Mouse (Mus musculus) midbrain, embryonic 14.5 days (tissue): ENCODE results near the gene Rab33b. TPM values are rescaled to one million over a fixed set of nuclear protein-coding genes. Genes with fewer than 3 reads are reported as not detected.
A peak's percentile ranks its signal among the peaks of the same experiment; 100 is the strongest.
"Not testable (repeated sequence)": the region's sequence is repeated elsewhere in the genome, so short reads cannot be mapped to it uniquely, and the experiment has no call there.

Experiments used
- ATAC-seq: fragments of 200-750 bp; cut with Nextera tagmentation; 2 replicates; pipeline ENCODE4 v1.8.0; 2017; ENCODE audit warnings: moderate number of reproducible peaks, moderate library complexity; ENCODE audit not compliant: low FRiP score, low TSS enrichment
- DNase-seq: peaks from one replicate; pipeline ENCODE4 v3.0.0-alpha.2; 2015
- H3K27ac ChIP-seq: fragments of 300-500 bp; sonication (generic); replicated peaks from 2 replicates; pipeline ENCODE4 v1.5.1; 2014; ENCODE audit warnings: mild to moderate bottlenecking, low read depth, low read length, moderate library complexity
- H3K27me3 ChIP-seq: fragments of 300-500 bp; sonication (generic); 2 replicates; pipeline ENCODE4 v1.6.1; 2014; ENCODE audit warnings: low read length, control low read depth, mixed read lengths; ENCODE audit not compliant: control insufficient read depth, insufficient read depth
- H3K36me3 ChIP-seq: fragments of 300-500 bp; sonication (generic); 2 replicates; pipeline ENCODE4 v1.6.1; 2014; ENCODE audit warnings: low read length, control low read depth; ENCODE audit not compliant: control insufficient read depth, insufficient read depth
- H3K4me1 ChIP-seq: fragments of 300-500 bp; sonication (generic); 2 replicates; pipeline ENCODE4 v1.6.1; 2014; ENCODE audit warnings: mild to moderate bottlenecking, antibody characterized with exemption, low read length, control low read depth; ENCODE audit not compliant: control insufficient read depth, insufficient read depth
- H3K4me2 ChIP-seq: fragments of 300-500 bp; sonication (generic); 2 replicates; pipeline ENCODE4 v1.6.1; 2014; ENCODE audit warnings: mild to moderate bottlenecking, low read length, moderate library complexity
- H3K4me3 ChIP-seq: fragments of 300-500 bp; sonication (generic); replicated peaks from 2 replicates; pipeline ENCODE4 v1.5.1; 2014; ENCODE audit warnings: low read depth, low read length
- H3K9ac ChIP-seq: fragments of 300-500 bp; sonication (generic); replicated peaks from 2 replicates; pipeline ENCODE4 v1.6.1; 2014; ENCODE audit warnings: mild to moderate bottlenecking, low read length, moderate library complexity
- H3K9me3 ChIP-seq: fragments of 300-500 bp; sonication (generic); 2 replicates; pipeline ENCODE4 v1.6.1; 2016; ENCODE audit warnings: low read length, control low read depth, mixed read lengths; ENCODE audit not compliant: control insufficient read depth
- WGBS: fragments of 180-500 bp; shearing (Covaris S2); extraction: QIAGEN DNeasy Blood & Tissue Kit; methylation state at CpG from one replicate; pipeline ENCODE4 v1.1.7; 2014; 5-methylcytosine and 5-hydroxymethylcytosine counted together
- polyA plus RNA-seq: library from polyadenylated mRNA; unstranded; fragments of >200 nt; fragmentation: Nextera tagmentation; extraction: Ambion mirVana; gene quantifications from 2 replicates; pipeline ENCODE4 v1.2.1, GENCODE M21; 2014

Gene Rab33b
- 22.2 and 30.3 TPM in 2 replicates for polyA plus RNA-seq

GRCm38 (mm10) chr3:51483741-51484359, at the start of gene Rab33b:
Gene Rab33b, plus strand, starts transcription at chr3:51483920.
- Histone ChIP-seq H3K27me3 (no peaks in the 10 kb centered on the region), H3K4me3 (peak within 1 kb of the TSS; percentile 75), H3K36me3 (no peaks in the 10 kb centered on the region), H3K9me3 (no peaks in the 10 kb centered on the region), H3K27ac (peak within 1 kb of the TSS; percentile 92), H3K4me2 (peak within 1 kb of the TSS; percentile 88), H3K9ac (peak within 1 kb of the TSS; percentile 82), H3K4me1 (peaks cover 18% of the 10 kb centered on the region)
- peak; percentile 94 for ATAC-seq
- peak; percentile 99 for DNase-seq
- WGBS, result under 1% methylated on average over 68 of the region's 70 CpGs

GRCm38 (mm10) chr3:51434364-51434763, 49.4 kb upstream of the Rab33b start:
- H3K4me3 ChIP-seq, DNase-seq, ATAC-seq, H3K4me1 ChIP-seq, H3K9me3 ChIP-seq, H3K9ac ChIP-seq, H3K4me2 ChIP-seq, H3K27me3 ChIP-seq, H3K27ac ChIP-seq: not testable (repeated sequence)
- WGBS, result 87% methylated on average over 5 of the region's 5 CpGs
- H3K36me3 ChIP-seq, result peaks cover 11% of the 10 kb centered on the region

- H3K4me2 ChIP-seq, result no peak overlapping the region
- no peak overlapping the region for H3K4me3 ChIP-seq
- H3K36me3 ChIP-seq, result peaks cover 11% of the 10 kb centered on the region
- H3K9me3 ChIP-seq, result no peaks in the 10 kb centered on the region
- ATAC-seq (no peak), DNase-seq (no peak)
- no peak overlapping the region for H3K27ac ChIP-seq
- no peak overlapping the region for H3K9ac ChIP-seq
- H3K27me3 ChIP-seq, result no peaks in the 10 kb centered on the region
- no peaks in the 10 kb centered on the region for H3K4me1 ChIP-seq
- 75% methylated on average over 3 of the region's 3 CpGs for WGBS
These were observed 48.7 kb upstream of the Rab33b start for GRCm38 (mm10) chr3:51434871-51435595.

GRCm38 (mm10) chr3:51468530-51468929, 15.2 kb upstream of the Rab33b start:
- DNase-seq (no peak), ATAC-seq (no peak)
- Histone ChIP-seq H3K9me3 (no peaks in the 10 kb centered on the region), H3K9ac (no peak overlapping the region), H3K4me1 (no peaks in the 10 kb centered on the region), H3K36me3 (peaks cover 85% of the 10 kb centered on the region), H3K4me2 (no peak overlapping the region), H3K27ac (no peak overlapping the region), H3K4me3 (no peak overlapping the region), H3K27me3 (no peaks in the 10 kb centered on the region)
- 98% methylated on average over 2 of the region's 2 CpGs for WGBS

GRCm38 (mm10) chr3:51475706-51476105, 8.0 kb upstream of the Rab33b start:
- H3K27me3 ChIP-seq, result no peaks in the 10 kb centered on the region
- no peak overlapping the region for H3K4me2 ChIP-seq
- no peak overlapping the region for H3K4me3 ChIP-seq
- H3K9me3 ChIP-seq, result no peaks in the 10 kb centered on the region
- no peak overlapping the region for H3K9ac ChIP-seq
- H3K4me1 ChIP-seq, result no peaks in the 10 kb centered on the region
- peaks cover 43% of the 10 kb centered on the region for H3K36me3 ChIP-seq
- no peak for ATAC-seq
- H3K27ac ChIP-seq, result no peak overlapping the region
- no peak for DNase-seq
- WGBS, result 89% methylated on average over 4 of the region's 4 CpGs

GRCm38 (mm10) chr3:51479893-51480292, 3.8 kb upstream of the Rab33b start:
- DNase-seq, result no peak
- Histone ChIP-seq H3K4me2 (no peak overlapping the region), H3K4me3 (no peak overlapping the region), H3K9me3 (no peaks in the 10 kb centered on the region), H3K9ac (no peak overlapping the region), H3K27me3 (no peaks in the 10 kb centered on the region), H3K27ac (no peak overlapping the region), H3K4me1 (peaks cover 6% of the 10 kb centered on the region), H3K36me3 (peaks cover 9% of the 10 kb centered on the region)
- no peak for ATAC-seq
- WGBS, result 41% methylated on average over 2 of the region's 2 CpGs

- DNase-seq (peak; percentile 83), ATAC-seq (no peak)
- peaks cover 6% of the 10 kb centered on the region; the same call in 1 of the 2 replicates for H3K36me3 ChIP-seq
- H3K9me3 ChIP-seq, result no peaks in the 10 kb centered on the region
- no peak overlapping the region for H3K4me3 ChIP-seq
- no peak overlapping the region for H3K4me2 ChIP-seq
- no peak overlapping the region for H3K27ac ChIP-seq
- no peaks in the 10 kb centered on the region for H3K27me3 ChIP-seq
- no peak overlapping the region for H3K9ac ChIP-seq
- peaks cover 18% of the 10 kb centered on the region for H3K4me1 ChIP-seq
These were observed 2.7 kb upstream of the Rab33b start for GRCm38 (mm10) chr3:51481059-51481458.

GRCm38 (mm10) chr3:51481881-51482280, 1.8 kb upstream of the Rab33b start:
- Histone ChIP-seq H3K4me3 (no peak overlapping the region), H3K4me1 (peaks cover 18% of the 10 kb centered on the region), H3K27ac (no peak overlapping the region), H3K9me3 (no peaks in the 10 kb centered on the region), H3K36me3 (no peaks in the 10 kb centered on the region; the same call in 1 of the 2 replicates), H3K27me3 (no peaks in the 10 kb centered on the region), H3K4me2 (no peak overlapping the region), H3K9ac (no peak overlapping the region)
- 63% methylated on average over 3 of the region's 3 CpGs for WGBS
- ATAC-seq (no peak), DNase-seq (no peak)

GRCm38 (mm10) chr3:51482781-51483180, 939 bp upstream of the Rab33b start:
- Histone ChIP-seq H3K27me3 (no peaks in the 10 kb centered on the region), H3K9ac (peak overlapping the region; percentile 82; the same call in 1 of the 2 replicates), H3K4me1 (peaks cover 18% of the 10 kb centered on the region), H3K36me3 (no peaks in the 10 kb centered on the region), H3K9me3 (no peaks in the 10 kb centered on the region), H3K4me3 (no peak overlapping the region; the same call in 1 of the 2 replicates), H3K4me2 (peak overlapping the region; percentile 88), H3K27ac (no peak overlapping the region)
- no peak for ATAC-seq
- WGBS, result 74% methylated on average over 3 of the region's 3 CpGs
- DNase-seq, result no peak
